Mouse (Mus musculus) small intestine, adult 2 months (tissue): ENCODE measurements around the gene Hsf4.

Experiments
- CTCF ChIP-seq: fragments of 200-500 bp; IDR thresholded peaks from 2 replicates; pipeline ENCODE4 v1.5.1; 2012; ENCODE audit warnings: low read depth, mild to moderate bottlenecking, control low read depth, inconsistent platforms, low read length, moderate library complexity, mixed read lengths; ENCODE audit not compliant: insufficient replicate concordance, insufficient read length; ENCODE audit errors: extremely low read depth
- POLR2A ChIP-seq: fragments of 200-500 bp; IDR thresholded peaks from 2 replicates; pipeline ENCODE4 v1.6.1; 2012; ENCODE audit warnings: low read depth, mild to moderate bottlenecking, control low read depth, inconsistent platforms, low read length, moderate library complexity

DNA sequence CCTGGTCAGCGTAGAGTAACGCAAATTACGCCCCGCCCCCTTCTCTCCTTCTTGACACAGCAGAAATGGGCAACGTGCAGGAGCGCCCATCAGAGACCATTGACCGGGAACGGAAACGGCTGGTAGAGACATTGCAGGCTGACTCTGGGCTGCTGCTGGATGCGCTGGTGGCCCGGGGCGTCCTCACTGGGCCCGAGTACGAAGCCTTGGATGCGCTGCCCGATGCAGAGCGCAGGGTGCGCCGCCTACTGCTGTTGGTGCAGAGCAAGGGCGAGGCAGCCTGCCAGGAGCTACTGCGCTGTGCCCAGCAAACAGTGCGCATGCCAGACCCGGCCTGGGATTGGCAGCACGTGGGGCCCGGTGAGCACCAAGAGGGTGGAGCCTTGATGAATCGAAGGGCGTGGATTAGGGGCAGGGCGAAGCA lies 9.3 kb downstream of the Hsf4 start:
- TF ChIP-seq CTCF = no peak; the same call in 1 of the 2 replicates
- no peak for TF ChIP-seq POLR2A
